Mouse (Mus musculus) ES-E14 (cell line): ENCODE data around the gene C1s1.
"Not testable (repeated sequence)": the region's sequence is repeated elsewhere in the genome, so short reads cannot be mapped to it uniquely, and the experiment has no call there.

Experiments used
- CHD2 ChIP-seq: IDR thresholded peaks from 2 replicates; pipeline ENCODE4 v1.6.1; 2014; ENCODE audit warnings: mild to moderate bottlenecking, low read depth, low read length, inconsistent platforms
- HCFC1 ChIP-seq: IDR thresholded peaks from 2 replicates; pipeline ENCODE4 v1.6.1; 2012; ENCODE audit warnings: low read length, inconsistent platforms, borderline replicate concordance; ENCODE audit not compliant: insufficient read depth
- MAFK ChIP-seq: IDR thresholded peaks from 2 replicates; pipeline ENCODE4 v1.6.1; 2014; ENCODE audit warnings: mild to moderate bottlenecking, low read depth, low read length, inconsistent platforms; ENCODE audit not compliant: insufficient read depth
- ZC3H11A ChIP-seq: IDR thresholded peaks from 2 replicates; pipeline ENCODE4 v1.6.1; 2012; ENCODE audit warnings: low read depth, mild to moderate bottlenecking, inconsistent platforms, low read length, borderline replicate concordance
- ZNF384 ChIP-seq: IDR thresholded peaks from 2 replicates; pipeline ENCODE4 v1.6.1; 2012; ENCODE audit warnings: low read depth, low read length, inconsistent platforms

DNA sequence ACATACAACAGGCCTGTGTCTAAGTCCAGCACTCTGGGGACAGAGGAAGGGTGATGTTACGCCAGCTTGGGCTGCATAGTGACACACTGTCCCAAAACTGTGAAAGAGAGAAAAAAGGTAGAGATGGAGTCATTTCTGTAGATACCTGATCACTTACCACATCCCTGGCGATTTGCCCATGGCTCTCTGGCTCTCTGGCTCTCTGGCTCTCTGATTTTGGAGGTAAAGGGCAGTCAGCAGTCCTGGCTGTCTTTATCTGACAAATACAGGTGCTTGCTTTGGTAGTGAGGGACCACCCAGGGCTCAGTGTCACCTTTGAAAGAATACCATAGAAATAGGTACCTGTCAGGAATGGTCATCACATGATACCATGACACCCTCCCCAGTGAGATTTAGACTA, 983 bp downstream of the C1s1 start:
- TF ChIP-seq CHD2, MAFK, ZNF384, HCFC1, ZC3H11A: not testable (repeated sequence)
